Mouse (Mus musculus): Measurements from ENCODE around the gene Chd3. TPM values are rescaled to one million over a fixed set of nuclear protein-coding genes. Genes with fewer than 3 reads are reported as not detected.

The Chd3 gene
- polyA plus RNA-seq, 1 experiment: 199 TPM

GRCm38 (mm10) chr11:69356544-69356943 is 12.7 kb downstream of the Chd3 start:
- TF ChIP-seq POLR2A (IDR thresholded peaks at IDR 0.05; ENCODE audit: low read depth, low read length) (no peak), CTCF (IDR thresholded peaks at IDR 0.05; ENCODE audit: borderline replicate concordance, insufficient read depth, low read length) (no peak)
- H3K4me3 ChIP-seq (ENCODE audit: insufficient read depth, low read length): no peak overlapping the region
- H3K4me1 ChIP-seq (ENCODE audit: control insufficient read depth, insufficient read depth, low read length): no peaks in the 10 kb centered on the region
- H3K27ac ChIP-seq (ENCODE audit: insufficient read depth, low read length): no peak overlapping the region

GRCm38 (mm10) chr11:69346441-69346840 is 22.8 kb downstream of the Chd3 start:
- Histone ChIP-seq H3K4me1 (ENCODE audit: control insufficient read depth, insufficient read depth, low read length) (no peaks in the 10 kb centered on the region), H3K4me3 (ENCODE audit: insufficient read depth, low read length) (no peak overlapping the region), H3K27ac (ENCODE audit: insufficient read depth, low read length) (no peak overlapping the region)
- TF ChIP-seq POLR2A (IDR thresholded peaks at IDR 0.05; ENCODE audit: low read depth, low read length) (no peak), CTCF (IDR thresholded peaks at IDR 0.05; ENCODE audit: borderline replicate concordance, insufficient read depth, low read length) (no peak)

GRCm38 (mm10) chr11:69340161-69341131 is 28.8 kb downstream of the Chd3 start, which contains the start of gene Rnf227:
Gene Rnf227, plus strand, starts transcription at chr11:69340461.
- 0 out of 2 replicates have a peak, but pooled peaks cover 3% of the 10 kb centered on the region for H3K4me1 ChIP-seq (ENCODE audit: control insufficient read depth, insufficient read depth, low read length)
- TF ChIP-seq POLR2A (IDR thresholded peaks at IDR 0.05; ENCODE audit: low read depth, low read length) (peak; percentile 48; the same call in 1 of the 2 replicates), CTCF (IDR thresholded peaks at IDR 0.05; ENCODE audit: borderline replicate concordance, insufficient read depth, low read length) (no peak)
- peak within 1 kb of the TSS; percentile 43 for H3K4me3 ChIP-seq (ENCODE audit: insufficient read depth, low read length)
- H3K27ac ChIP-seq (ENCODE audit: insufficient read depth, low read length): no peak within 1 kb of the TSS

GRCm38 (mm10) chr11:69334796-69335195 is 34.4 kb downstream of the Chd3 start:
- H3K4me3 ChIP-seq (ENCODE audit: insufficient read depth, low read length): no peak overlapping the region
- peaks cover 10% of the 10 kb centered on the region for H3K4me1 ChIP-seq (ENCODE audit: control insufficient read depth, insufficient read depth, low read length)
- H3K27ac ChIP-seq (ENCODE audit: insufficient read depth, low read length): peak overlapping the region; percentile 9; the same call in 1 of the 2 replicates
- no peak for TF ChIP-seq CTCF (IDR thresholded peaks at IDR 0.05; ENCODE audit: borderline replicate concordance, insufficient read depth, low read length)
- no peak for TF ChIP-seq POLR2A (IDR thresholded peaks at IDR 0.05; ENCODE audit: low read depth, low read length)

- Histone ChIP-seq H3K4me3 (ENCODE audit: insufficient read depth, low read length) (no peak overlapping the region), H3K4me1 (ENCODE audit: control insufficient read depth, insufficient read depth, low read length) (peaks cover 10% of the 10 kb centered on the region), H3K27ac (ENCODE audit: insufficient read depth, low read length) (peak overlapping the region; percentile 63)
- TF ChIP-seq CTCF (IDR thresholded peaks at IDR 0.05; ENCODE audit: borderline replicate concordance, insufficient read depth, low read length) (no peak), POLR2A (IDR thresholded peaks at IDR 0.05; ENCODE audit: low read depth, low read length) (no peak)
Observed at GRCm38 (mm10) chr11:69333922-69334321, 35.3 kb downstream of the Chd3 start.

GRCm38 (mm10) chr11:69332713-69333253 is 36.4 kb downstream of the Chd3 start:
- peaks cover 10% of the 10 kb centered on the region for H3K4me1 ChIP-seq (ENCODE audit: control insufficient read depth, insufficient read depth, low read length)
- no peak overlapping the region for H3K4me3 ChIP-seq (ENCODE audit: insufficient read depth, low read length)
- H3K27ac ChIP-seq (ENCODE audit: insufficient read depth, low read length): no peak overlapping the region
- no peak for TF ChIP-seq POLR2A (IDR thresholded peaks at IDR 0.05; ENCODE audit: low read depth, low read length)
- TF ChIP-seq CTCF (IDR thresholded peaks at IDR 0.05; ENCODE audit: borderline replicate concordance, insufficient read depth, low read length): no peak

- TF ChIP-seq CTCF (IDR thresholded peaks at IDR 0.05; ENCODE audit: borderline replicate concordance, insufficient read depth, low read length) (no peak), POLR2A (IDR thresholded peaks at IDR 0.05; ENCODE audit: low read depth, low read length) (peak; percentile 89)
- Histone ChIP-seq H3K4me3 (ENCODE audit: insufficient read depth, low read length) (peak overlapping the region; percentile 42), H3K4me1 (ENCODE audit: control insufficient read depth, insufficient read depth, low read length) (peaks cover 10% of the 10 kb centered on the region), H3K27ac (ENCODE audit: insufficient read depth, low read length) (no peak overlapping the region)
Observed at GRCm38 (mm10) chr11:69331929-69332405, 37.2 kb downstream of the Chd3 start.

GRCm38 (mm10) chr11:69331152-69331551 is 38.1 kb downstream of the Chd3 start:
- peaks cover 10% of the 10 kb centered on the region for H3K4me1 ChIP-seq (ENCODE audit: control insufficient read depth, insufficient read depth, low read length)
- H3K27ac ChIP-seq (ENCODE audit: insufficient read depth, low read length): no peak overlapping the region
- no peak overlapping the region for H3K4me3 ChIP-seq (ENCODE audit: insufficient read depth, low read length)
- TF ChIP-seq CTCF (IDR thresholded peaks at IDR 0.05; ENCODE audit: borderline replicate concordance, insufficient read depth, low read length) (no peak), POLR2A (IDR thresholded peaks at IDR 0.05; ENCODE audit: low read depth, low read length) (0 out of 2 replicates have a peak, but pooled peaks have one; percentile 10)

GRCm38 (mm10) chr11:69328517-69328916 is 40.7 kb downstream of the Chd3 start:
- H3K4me1 ChIP-seq (ENCODE audit: control insufficient read depth, insufficient read depth, low read length): peaks cover 7% of the 10 kb centered on the region; the same call in 1 of the 2 replicates
- TF ChIP-seq CTCF (IDR thresholded peaks at IDR 0.05; ENCODE audit: borderline replicate concordance, insufficient read depth, low read length): no peak
- no peak for TF ChIP-seq POLR2A (IDR thresholded peaks at IDR 0.05; ENCODE audit: low read depth, low read length)
- H3K4me3 ChIP-seq (ENCODE audit: insufficient read depth, low read length): no peak overlapping the region
- no peak overlapping the region for H3K27ac ChIP-seq (ENCODE audit: insufficient read depth, low read length)

Measured in embryonic fibroblast, embryonic 13.5 days (primary cell).